Mouse (Mus musculus): ENCODE results near the gene Gse1.
A peak's percentile ranks its signal among the peaks of the same experiment; 100 is the strongest.

Gene Gse1

GRCm38 (mm10) chr8:120591587-120592292 is 363.5 kb downstream of the Gse1 start:
- DNase-seq, result no peak

- DNase-seq, result no peak
Observed at GRCm38 (mm10) chr8:120594571-120594970, 366.3 kb downstream of the Gse1 start.

GRCm38 (mm10) chr8:120595963-120596362 is 367.7 kb downstream of the Gse1 start:
- DNase-seq, result peak in 1 of 2 experiments; percentile 59

GRCm38 (mm10) chr8:120598579-120598978 is 370.3 kb downstream of the Gse1 start:
- no peak for DNase-seq

- DNase-seq, result peak; percentile 74 to 77
Observed at GRCm38 (mm10) chr8:120599504-120599903, 371.2 kb downstream of the Gse1 start.

GRCm38 (mm10) chr8:120602672-120603071 is 374.4 kb downstream of the Gse1 start:
- DNase-seq, result no peak

GRCm38 (mm10) chr8:120607460-120607859 is 379.2 kb downstream of the Gse1 start:
- no peak for DNase-seq

GRCm38 (mm10) chr8:120607885-120608284 is 379.6 kb downstream of the Gse1 start:
- DNase-seq, result peak; percentile 71 to 80

GRCm38 (mm10) chr8:120610824-120611223 is 382.6 kb downstream of the Gse1 start:
- DNase-seq, result no peak

GRCm38 (mm10) chr8:120614491-120614890 is 386.2 kb downstream of the Gse1 start:
- DNase-seq, result no peak

GRCm38 (mm10) chr8:120616663-120617626 is 388.7 kb downstream of the Gse1 start:
- no peak for DNase-seq

GRCm38 (mm10) chr8:120618110-120618509 is 389.9 kb downstream of the Gse1 start:
- peak; percentile 47 to 66 for DNase-seq

GRCm38 (mm10) chr8:120619235-120620180 is 391.3 kb downstream of the Gse1 start:
- no peak for DNase-seq

GRCm38 (mm10) chr8:120620441-120620840 is 392.2 kb downstream of the Gse1 start:
- DNase-seq, result no peak

- DNase-seq, result no peak
Observed at GRCm38 (mm10) chr8:120622161-120622560, 393.9 kb downstream of the Gse1 start.

GRCm38 (mm10) chr8:120623608-120624007 is 395.4 kb downstream of the Gse1 start:
- no peak for DNase-seq

- no peak for DNase-seq
Observed at GRCm38 (mm10) chr8:120626461-120626860, 398.2 kb downstream of the Gse1 start.

GRCm38 (mm10) chr8:120627298-120627697 is 399.0 kb downstream of the Gse1 start:
- DNase-seq, result no peak

GRCm38 (mm10) chr8:120630031-120630430 is 401.8 kb downstream of the Gse1 start:
- DNase-seq, result no peak

- DNase-seq, result no peak
Observed at GRCm38 (mm10) chr8:120630848-120631247, 402.6 kb downstream of the Gse1 start.

All from thymus, postnatal 36 days (tissue).